ENCODE assay signal across 12 mouse cellular contexts in the genomic region with DNA sequence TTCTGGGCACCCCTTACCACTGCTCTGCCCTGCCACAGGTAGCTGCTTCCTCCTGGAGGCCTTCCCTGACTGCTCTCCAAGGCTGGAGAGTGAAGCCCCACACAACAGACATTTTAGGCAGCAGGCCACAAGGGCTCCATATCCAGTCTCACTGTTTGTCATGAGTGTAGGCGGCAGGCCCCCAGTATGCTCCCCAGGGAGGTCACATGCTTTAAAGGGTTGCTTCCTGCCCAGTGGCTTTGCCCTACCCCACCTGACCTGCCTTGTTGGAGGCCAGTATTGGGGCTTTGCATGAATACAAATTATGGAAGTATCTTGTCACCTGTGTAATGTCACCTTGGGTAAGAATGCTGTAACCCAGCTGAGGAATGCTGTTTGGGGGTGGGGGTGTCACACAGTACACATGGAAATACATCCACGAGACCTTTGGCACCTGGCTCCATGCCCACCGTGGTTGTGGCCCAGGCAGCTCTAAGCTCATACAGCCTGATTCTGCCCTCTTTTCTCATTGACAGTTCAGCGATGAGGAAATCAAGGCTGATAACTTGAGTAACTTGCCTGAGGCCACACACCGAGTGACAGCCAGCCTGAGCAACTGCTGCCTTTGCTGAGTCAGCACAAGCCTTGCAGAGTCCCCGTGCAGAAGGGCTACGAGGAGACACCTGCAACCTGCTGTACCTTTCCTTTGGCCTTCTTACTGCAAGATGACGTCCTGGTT. TPM values are rescaled to one million over a fixed set of nuclear protein-coding genes. Genes with fewer than 3 reads are reported as not detected.
DNase-seq lines count a peak whose midpoint lies in the region; ATAC-seq and TF ChIP-seq lines count a peak whose summit lies in the region.
"Had no signal": no experiment of that assay in that cellular context is flagged by ENCODE, and none has a peak within 500 bp of the region (broad histone marks: within the 10 kb centered on the region; RNA-seq: fewer than 3 reads in every experiment).

A gene (minus strand): TSS at position 99 of the 718 bp plus-strand sequence.

- no peaks in the 10 kb centered on the region for H3K27me3 ChIP-seq in lung, postnatal 0 days (replicated peaks; ENCODE audit: insufficient read depth, low read length)
- no peaks in the 10 kb centered on the region for H3K27me3 ChIP-seq in liver, embryonic 12.5 days (replicated peaks)
- H3K27me3 ChIP-seq: forebrain, embryonic 12.5 days; heart, embryonic 13.5 days; intestine, embryonic 15.5 days; neural tube, embryonic 13.5 days had no signal

- TF ChIP-seq EP300 in lung, postnatal 0 days (IDR thresholded peaks at IDR 0.05): no peak

- TF ChIP-seq CTCF in gastrocnemius, adult 2 months (IDR thresholded peaks at IDR 0.05): no peak
- TF ChIP-seq CTCF in lung, adult 2 months (IDR thresholded peaks at IDR 0.05; ENCODE audit: insufficient read depth, low read length): no peak
- no peak for TF ChIP-seq CTCF in lung, postnatal 0 days (IDR thresholded peaks at IDR 0.05)

- H3K4me3 ChIP-seq in gastrocnemius, adult 2 months: peak within 1 kb of the TSS; percentile 54
- peak within 1 kb of the TSS; percentile 39 for H3K4me3 ChIP-seq in lung, adult 2 months (replicated peaks; ENCODE audit: extremely low read depth, low read depth, low read length)
- no peak within 1 kb of the TSS for H3K4me3 ChIP-seq in lung, postnatal 0 days (ENCODE audit: low read depth, low read length)
- H3K4me3 ChIP-seq in liver, embryonic 12.5 days: 0 out of 2 replicates have a peak within 1 kb of the TSS, but pooled peaks have one; percentile 11
- H3K4me3 ChIP-seq: forebrain, embryonic 12.5 days; heart, embryonic 13.5 days; intestine, embryonic 15.5 days; neural tube, embryonic 13.5 days had no signal

- no peaks in the 10 kb centered on the region for H3K9me3 ChIP-seq in lung, postnatal 0 days (ENCODE audit: low read length)
- no peaks in the 10 kb centered on the region for H3K9me3 ChIP-seq in liver, embryonic 12.5 days (replicated peaks)
- H3K9me3 ChIP-seq: forebrain, embryonic 12.5 days; heart, embryonic 13.5 days; intestine, embryonic 15.5 days; neural tube, embryonic 13.5 days had no signal

- H3K27ac ChIP-seq in gastrocnemius, adult 2 months: peak within 1 kb of the TSS; percentile 57
- no peak within 1 kb of the TSS for H3K27ac ChIP-seq in lung, postnatal 0 days (ENCODE audit: low read length)
- peak within 1 kb of the TSS; percentile 67 for H3K27ac ChIP-seq in liver, embryonic 12.5 days
- H3K27ac ChIP-seq: forebrain, embryonic 12.5 days; heart, embryonic 13.5 days; intestine, embryonic 15.5 days; neural tube, embryonic 13.5 days had no signal

- H3K4me1 ChIP-seq in lung, adult 2 months (ENCODE audit: control insufficient read depth, insufficient read depth, low read length): no peaks in the 10 kb centered on the region
- H3K4me1 ChIP-seq in lung, postnatal 0 days (ENCODE audit: insufficient read depth, low read depth, low read length): no peaks in the 10 kb centered on the region
- H3K4me1 ChIP-seq in liver, embryonic 12.5 days: peaks cover 37% of the 10 kb centered on the region
- H3K4me1 ChIP-seq: forebrain, embryonic 12.5 days; intestine, embryonic 15.5 days; neural tube, embryonic 13.5 days had no signal

- DNase-seq in gastrocnemius, adult 2 months: no peak
- no peak for DNase-seq in gastrocnemius, postnatal 36 days
- DNase-seq in lung, adult 2 months: no peak
- DNase-seq in lung, postnatal 0 days (ENCODE audit: low spot score): no peak
- DNase-seq in spleen, postnatal 36 days (ENCODE audit: low spot score in 2 of 2): peak; percentile 92 to 93
- DNase-seq in gastrocnemius, postnatal 4 days (ENCODE audit: low spot score in 2 of 2): no peak
- no peak for DNase-seq in right cerebral cortex, postnatal 14 days

- no peak within 1 kb of the TSS for H3K4me2 ChIP-seq in lung, postnatal 0 days (replicated peaks; ENCODE audit: low read depth, low read length)
- H3K4me2 ChIP-seq in liver, embryonic 12.5 days: peak within 1 kb of the TSS; percentile 21
- H3K4me2 ChIP-seq: forebrain, embryonic 12.5 days; heart, embryonic 13.5 days; intestine, embryonic 15.5 days; neural tube, embryonic 13.5 days had no signal

- intact Hi-C loops in gastrocnemius, adult 2 months (cut with DNase I): no loop called here
- intact Hi-C loops in gastrocnemius, postnatal 36 days (cut with DNase I): no loop called here

- TF ChIP-seq POLR2A in lung, adult 2 months (IDR thresholded peaks at IDR 0.05; ENCODE audit: borderline replicate concordance, extremely low read depth, low read depth, low read length): no peak

- H3K9ac ChIP-seq in lung, postnatal 0 days (replicated peaks; ENCODE audit: low read depth): no peak within 1 kb of the TSS
- H3K9ac ChIP-seq in liver, embryonic 12.5 days: peak within 1 kb of the TSS; percentile 45; the same call in 1 of the 2 replicates
- H3K9ac ChIP-seq: forebrain, embryonic 12.5 days; heart, embryonic 13.5 days; intestine, embryonic 15.5 days; neural tube, embryonic 13.5 days had no signal

- 70% methylated on average over 8 of the region's 8 CpGs for WGBS in lung, adult 2 months
- WGBS in lung, postnatal 0 days: 76% methylated on average over 8 of the region's 8 CpGs
- WGBS in liver, embryonic 12.5 days (ENCODE audit: insufficient replicate concordance): 54% methylated on average over 8 of the region's 8 CpGs

- peaks cover 28% of the 10 kb centered on the region; the same call in 1 of the 2 replicates for H3K36me3 ChIP-seq in lung, postnatal 0 days (ENCODE audit: insufficient read depth, low read length)
- H3K36me3 ChIP-seq in liver, embryonic 12.5 days: peaks cover 52% of the 10 kb centered on the region

- ATAC-seq in lung, postnatal 0 days: no peak
- ATAC-seq in liver, embryonic 12.5 days: no peak
- ATAC-seq: intestine, embryonic 15.5 days had no signal

RNA-seq across cellular contexts. Expression of the gene that starts here (rescaled TPM):
- total RNA-seq in gastrocnemius, adult 2 months (2021): 1 to 10 TPM in 1 of 2 experiments, under 1 TPM in 1; 0.77 to 1.5 TPM
- total RNA-seq in gastrocnemius, postnatal 36 days (2021): 1 to 10 TPM in 1 of 2 experiments, under 1 TPM in 1; 0.74 to 1.2 TPM
- 39.8 TPM in 2 replicates for polyA plus RNA-seq in lung, adult 2 months (2012; rRNA removed)
- 8.1 and 9.1 TPM in 2 replicates for polyA plus RNA-seq in lung, postnatal 0 days (2015; fragmentation: Nextera tagmentation; extraction: Ambion mirVana)
- polyA plus RNA-seq in liver, embryonic 12.5 days (2016; fragmentation: Nextera tagmentation; extraction: Ambion mirVana): 3.4 and 4.4 TPM in 2 replicates
- total RNA-seq in gastrocnemius, postnatal 4 days (2021): 1 to 10 TPM; 3.1 to 3.3 TPM

Comparison
In these comparisons a context has a peak if more than half of its experiments do, and no peak if none do; other contexts are left out.
1. DNase-seq: peak in spleen, postnatal 36 days (2 of 2); none in gastrocnemius, adult 2 months (single experiment), gastrocnemius, postnatal 36 days (0 of 2), lung, adult 2 months (single experiment), lung, postnatal 0 days (single experiment), gastrocnemius, postnatal 4 days (0 of 2) and right cerebral cortex, postnatal 14 days (single experiment).